Mouse (Mus musculus) kidney, adult 2 months (tissue): ENCODE results near the gene Nr6a1. TPM values are rescaled to one million over a fixed set of nuclear protein-coding genes. Genes with fewer than 3 reads are reported as not detected.

ENCODE experiments used
- DNase-seq: peaks from one replicate; pipeline ENCODE4 v3.0.0; 2021
- H3K27ac ChIP-seq: fragments of 200-500 bp; 2 replicates; pipeline ENCODE4 v1.5.1; 2012; ENCODE audit warnings: low read depth, low read length, control low read depth, inconsistent platforms; ENCODE audit not compliant: insufficient read depth
- H3K27me3 ChIP-seq: fragments of 200-500 bp; replicated peaks from 2 replicates; pipeline ENCODE4 v1.6.1; 2012; ENCODE audit warnings: mild to moderate bottlenecking, moderate library complexity, low read length, inconsistent platforms; ENCODE audit not compliant: control insufficient read depth, insufficient read depth
- H3K36me3 ChIP-seq: fragments of 200-500 bp; 2 replicates; pipeline ENCODE4 v1.6.1; 2012; ENCODE audit warnings: mild to moderate bottlenecking, moderate library complexity, low read length, inconsistent platforms; ENCODE audit not compliant: control insufficient read depth, insufficient read depth
- H3K4me1 ChIP-seq: fragments of 200-500 bp; 2 replicates; pipeline ENCODE4 v1.6.1; 2011; ENCODE audit warnings: low read length; ENCODE audit not compliant: control insufficient read depth, insufficient read depth
- H3K4me3 ChIP-seq: fragments of 200-500 bp; 2 replicates; pipeline ENCODE4 v1.5.1; 2011; ENCODE audit warnings: mild to moderate bottlenecking, low read depth, low read length, control low read depth; ENCODE audit not compliant: insufficient read depth
- CTCF ChIP-seq: fragments of 200-500 bp; conservative IDR thresholded peaks from 2 replicates; pipeline ENCODE4 v1.5.1; 2011; ENCODE audit warnings: low read depth, mild to moderate bottlenecking, control low read depth, low read length, moderate library complexity, mixed read lengths; ENCODE audit not compliant: insufficient read depth, insufficient read length
- POLR2A ChIP-seq: fragments of 200-500 bp; IDR thresholded peaks from one replicate; pipeline ENCODE4 v1.6.1; 2011; ENCODE audit warnings: low read depth, low read length, control low read depth
- WGBS: fragments of 180-500 bp; shearing (Covaris S2); methylation state at CpG from one replicate; pipeline ENCODE4 v1.1.7; 2018; 5-methylcytosine and 5-hydroxymethylcytosine counted together
- polyA plus RNA-seq: library from polyadenylated mRNA; depleted of rRNA; stranded (reverse); fragments of >200 nt; gene quantifications from 2 replicates; pipeline ENCODE4 v1.2.3, GENCODE M21; 2012

Gene Nr6a1
- polyA plus RNA-seq, 1 experiment, result 2.6 TPM

- no peaks in the 10 kb centered on the region for H3K36me3 ChIP-seq
- 0 out of 2 replicates have a peak, but pooled peaks cover 3% of the 10 kb centered on the region for H3K4me1 ChIP-seq
- no peak for TF ChIP-seq POLR2A
- no peak for TF ChIP-seq CTCF
- H3K27me3 ChIP-seq, result peaks cover 11% of the 10 kb centered on the region
- DNase-seq, result no peak
- no peak overlapping the region for H3K4me3 ChIP-seq
- H3K27ac ChIP-seq, result no peak overlapping the region
- WGBS, result 43% methylated on average over 12 of the region's 12 CpGs
These were observed 218.4 kb downstream of the Nr6a1 start for GRCm38 (mm10) chr2:38708907-38709688.

- Histone ChIP-seq H3K36me3 (no peaks in the 10 kb centered on the region), H3K27me3 (peaks cover 5% of the 10 kb centered on the region), H3K27ac (no peak overlapping the region), H3K4me1 (0 out of 2 replicates have a peak, but pooled peaks cover 3% of the 10 kb centered on the region), H3K4me3 (no peak overlapping the region)
- DNase-seq, result no peak
- WGBS, result 37% methylated on average over 6 of the region's 6 CpGs
- TF ChIP-seq CTCF (no peak), POLR2A (no peak)
These were observed 220.8 kb downstream of the Nr6a1 start for GRCm38 (mm10) chr2:38706661-38707060.

- no peak for DNase-seq
- TF ChIP-seq POLR2A (no peak), CTCF (no peak)
- Histone ChIP-seq H3K4me1 (no peaks in the 10 kb centered on the region), H3K27ac (no peak overlapping the region), H3K4me3 (no peak overlapping the region), H3K36me3 (no peaks in the 10 kb centered on the region), H3K27me3 (0 out of 2 replicates have a peak, but pooled peaks cover under 1% of the 10 kb centered on the region)
- 50% methylated on average over 4 of the region's 4 CpGs for WGBS
These were observed 222.5 kb downstream of the Nr6a1 start for GRCm38 (mm10) chr2:38705036-38705435.

- no peaks in the 10 kb centered on the region for H3K27me3 ChIP-seq
- TF ChIP-seq CTCF (no peak), POLR2A (no peak)
- H3K4me1 ChIP-seq, result no peaks in the 10 kb centered on the region
- no peak overlapping the region for H3K4me3 ChIP-seq
- DNase-seq, result no peak
- no peaks in the 10 kb centered on the region for H3K36me3 ChIP-seq
- H3K27ac ChIP-seq, result no peak overlapping the region
- 81% methylated on average over 9 of the region's 9 CpGs for WGBS
These were observed 223.2 kb downstream of the Nr6a1 start for GRCm38 (mm10) chr2:38704336-38704735.

- WGBS, result 66% methylated on average over 5 of the region's 5 CpGs
- no peak for TF ChIP-seq POLR2A
- TF ChIP-seq CTCF, result 0 out of 2 replicates have a peak, but pooled peaks have one; percentile 25
- no peak overlapping the region for H3K4me3 ChIP-seq
- H3K4me1 ChIP-seq, result no peaks in the 10 kb centered on the region
- H3K36me3 ChIP-seq, result no peaks in the 10 kb centered on the region
- H3K27me3 ChIP-seq, result no peaks in the 10 kb centered on the region
- no peak overlapping the region for H3K27ac ChIP-seq
- no peak for DNase-seq
These were observed 227.3 kb downstream of the Nr6a1 start for GRCm38 (mm10) chr2:38700177-38700576.

- Histone ChIP-seq H3K4me1 (no peaks in the 10 kb centered on the region), H3K4me3 (no peak overlapping the region), H3K36me3 (no peaks in the 10 kb centered on the region), H3K27ac (no peak overlapping the region), H3K27me3 (no peaks in the 10 kb centered on the region)
- DNase-seq, result no peak
- TF ChIP-seq POLR2A, result no peak
- no peak for TF ChIP-seq CTCF
- WGBS, result 86% methylated on average over 5 of the region's 5 CpGs
These were observed 228.9 kb downstream of the Nr6a1 start for GRCm38 (mm10) chr2:38698623-38699022.
